Mouse (Mus musculus): ENCODE measurements around the gene Osbpl3. TPM values are rescaled to one million over a fixed set of nuclear protein-coding genes. Genes with fewer than 3 reads are reported as not detected.

Gene Osbpl3
- polyA plus RNA-seq, 1 experiment from 2014 or later: 4.1 TPM

DNA sequence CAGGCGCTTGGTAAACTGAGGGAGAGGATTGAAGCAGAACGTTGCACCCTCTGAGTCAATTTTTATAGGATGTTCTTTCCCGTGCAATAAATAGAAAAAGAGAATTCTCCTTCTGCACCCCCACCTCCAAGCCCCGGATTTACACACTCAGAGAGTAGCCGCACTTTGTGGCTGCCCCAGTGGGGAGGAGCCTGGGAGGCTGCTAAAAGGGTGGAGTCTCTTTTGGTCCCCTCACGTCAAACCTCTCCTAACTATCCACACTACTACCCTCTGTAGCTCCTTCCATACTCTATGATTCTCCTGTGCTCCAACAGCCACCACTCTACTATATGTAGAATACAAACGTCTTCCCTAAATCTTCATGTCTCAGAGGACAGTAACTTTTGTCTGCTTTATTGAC is 193.7 kb downstream of the Osbpl3 start:
- 0 out of 2 replicates have a peak overlapping the region, but pooled peaks have one; percentile 56 for H3K9ac ChIP-seq
- H3K4me3 ChIP-seq (ENCODE audit: low read depth, low read length): peak overlapping the region; percentile 48; the same call in 1 of the 2 replicates
- DNase-seq (no peak), ATAC-seq (ENCODE audit: insufficient read depth) (no peak)
- H3K9me3 ChIP-seq (ENCODE audit: low read depth, low read length): no peaks in the 10 kb centered on the region
- no peak overlapping the region for H3K27ac ChIP-seq (ENCODE audit: low read depth)
- no peaks in the 10 kb centered on the region for H3K27me3 ChIP-seq (ENCODE audit: insufficient read depth, low read length)
- no peaks in the 10 kb centered on the region for H3K4me1 ChIP-seq (ENCODE audit: insufficient read depth)
- H3K36me3 ChIP-seq (ENCODE audit: insufficient read depth): no peaks in the 10 kb centered on the region
- WGBS: 29% methylated on average over 7 of the region's 7 CpGs
- H3K4me2 ChIP-seq: peak overlapping the region; percentile 74
- no peak for TF ChIP-seq CTCF (IDR thresholded peaks at IDR 0.05; ENCODE audit: low read depth)

GRCm38 (mm10) chr6:50261922-50262261 is 194.1 kb downstream of the Osbpl3 start:
- Histone ChIP-seq H3K9me3 (ENCODE audit: low read depth, low read length) (no peaks in the 10 kb centered on the region), H3K27ac (ENCODE audit: low read depth) (no peak overlapping the region), H3K4me2 (peak overlapping the region; percentile 74), H3K9ac (peak overlapping the region; percentile 56), H3K4me1 (ENCODE audit: insufficient read depth) (no peaks in the 10 kb centered on the region), H3K27me3 (ENCODE audit: insufficient read depth, low read length) (no peaks in the 10 kb centered on the region), H3K36me3 (ENCODE audit: insufficient read depth) (no peaks in the 10 kb centered on the region), H3K4me3 (ENCODE audit: low read depth, low read length) (peak overlapping the region; percentile 48)
- ATAC-seq (ENCODE audit: insufficient read depth) (no peak; the same call in 1 of the 2 replicates), DNase-seq (no peak)
- WGBS: 2% methylated on average over 6 of the region's 6 CpGs
- no peak for TF ChIP-seq CTCF (IDR thresholded peaks at IDR 0.05; ENCODE audit: low read depth)

- ATAC-seq (ENCODE audit: insufficient read depth) (peak; percentile 90), DNase-seq (peak; percentile 88)
- TF ChIP-seq CTCF (IDR thresholded peaks at IDR 0.05; ENCODE audit: low read depth): no peak
- Histone ChIP-seq H3K4me2 (peak overlapping the region; percentile 74), H3K4me3 (ENCODE audit: low read depth, low read length) (peak overlapping the region; percentile 48), H3K27ac (ENCODE audit: low read depth) (no peak overlapping the region), H3K36me3 (ENCODE audit: insufficient read depth) (no peaks in the 10 kb centered on the region), H3K4me1 (ENCODE audit: insufficient read depth) (no peaks in the 10 kb centered on the region), H3K27me3 (ENCODE audit: insufficient read depth, low read length) (no peaks in the 10 kb centered on the region), H3K9me3 (ENCODE audit: low read depth, low read length) (no peaks in the 10 kb centered on the region), H3K9ac (peak overlapping the region; percentile 56)
- 3% methylated on average over 35 of the region's 35 CpGs for WGBS
Observed at GRCm38 (mm10) chr6:50261201-50261921, 194.6 kb downstream of the Osbpl3 start.

DNA sequence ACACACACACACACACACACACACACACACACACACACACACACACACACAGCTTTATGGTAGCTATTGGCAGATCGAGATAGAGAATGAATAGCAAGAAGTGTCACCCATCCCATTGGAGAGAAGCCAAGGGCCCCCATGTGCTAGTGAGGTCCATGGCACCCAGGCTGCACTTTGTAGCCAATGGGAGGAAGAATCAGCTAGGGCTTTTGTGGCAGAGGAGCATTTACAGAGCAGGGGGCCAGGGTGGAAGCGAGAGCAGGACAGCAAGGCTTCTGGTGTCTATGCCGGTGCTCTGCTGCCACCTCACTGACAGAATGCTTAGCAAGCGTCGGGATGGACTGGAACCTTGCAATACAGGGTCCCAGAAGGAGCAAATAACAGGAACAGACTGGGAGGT is 200.6 kb downstream of the Osbpl3 start:
- no peaks in the 10 kb centered on the region for H3K36me3 ChIP-seq (ENCODE audit: insufficient read depth)
- H3K9me3 ChIP-seq (ENCODE audit: low read depth, low read length): no peaks in the 10 kb centered on the region
- H3K9ac ChIP-seq: no peak overlapping the region
- WGBS: 45% methylated on average over 5 of the region's 5 CpGs
- H3K4me3 ChIP-seq (ENCODE audit: low read depth, low read length): no peak overlapping the region
- H3K27me3 ChIP-seq (ENCODE audit: insufficient read depth, low read length): no peaks in the 10 kb centered on the region
- peaks cover 5% of the 10 kb centered on the region for H3K4me1 ChIP-seq (ENCODE audit: insufficient read depth)
- ATAC-seq (ENCODE audit: insufficient read depth) (peak; percentile 14; the same call in 1 of the 2 replicates), DNase-seq (peak; percentile 3)
- no peak overlapping the region for H3K27ac ChIP-seq (ENCODE audit: low read depth)
- no peak for TF ChIP-seq CTCF (IDR thresholded peaks at IDR 0.05; ENCODE audit: low read depth)
- H3K4me2 ChIP-seq: no peak overlapping the region

- Histone ChIP-seq H3K27ac (ENCODE audit: low read depth) (0 out of 2 replicates have a peak overlapping the region, but pooled peaks have one; percentile 8), H3K4me3 (ENCODE audit: low read depth, low read length) (no peak overlapping the region; the same call in 1 of the 2 replicates), H3K9ac (no peak overlapping the region), H3K36me3 (ENCODE audit: insufficient read depth) (no peaks in the 10 kb centered on the region), H3K4me2 (peak overlapping the region; percentile 46), H3K9me3 (ENCODE audit: low read depth, low read length) (no peaks in the 10 kb centered on the region), H3K4me1 (ENCODE audit: insufficient read depth) (peaks cover 5% of the 10 kb centered on the region), H3K27me3 (ENCODE audit: insufficient read depth, low read length) (no peaks in the 10 kb centered on the region)
- 15% methylated on average over 10 of the region's 10 CpGs for WGBS
- ATAC-seq (ENCODE audit: insufficient read depth) (peak; percentile 47; the same call in 1 of the 2 replicates), DNase-seq (peak; percentile 83)
- no peak for TF ChIP-seq CTCF (IDR thresholded peaks at IDR 0.05; ENCODE audit: low read depth)
Observed at GRCm38 (mm10) chr6:50254723-50255184, 201.2 kb downstream of the Osbpl3 start.

GRCm38 (mm10) chr6:50252690-50253089 is 203.3 kb downstream of the Osbpl3 start:
- no peak overlapping the region for H3K27ac ChIP-seq (ENCODE audit: low read depth)
- DNase-seq (peak; percentile 22), ATAC-seq (ENCODE audit: insufficient read depth) (no peak)
- 41% methylated on average over 5 of the region's 5 CpGs for WGBS
- H3K4me3 ChIP-seq (ENCODE audit: low read depth, low read length): no peak overlapping the region
- no peak for TF ChIP-seq CTCF (IDR thresholded peaks at IDR 0.05; ENCODE audit: low read depth)
- peaks cover 5% of the 10 kb centered on the region for H3K4me1 ChIP-seq (ENCODE audit: insufficient read depth)
- H3K9me3 ChIP-seq (ENCODE audit: low read depth, low read length): no peaks in the 10 kb centered on the region
- H3K27me3 ChIP-seq (ENCODE audit: insufficient read depth, low read length): no peaks in the 10 kb centered on the region
- no peak overlapping the region for H3K4me2 ChIP-seq
- no peaks in the 10 kb centered on the region for H3K36me3 ChIP-seq (ENCODE audit: insufficient read depth)
- H3K9ac ChIP-seq: no peak overlapping the region

DNA sequence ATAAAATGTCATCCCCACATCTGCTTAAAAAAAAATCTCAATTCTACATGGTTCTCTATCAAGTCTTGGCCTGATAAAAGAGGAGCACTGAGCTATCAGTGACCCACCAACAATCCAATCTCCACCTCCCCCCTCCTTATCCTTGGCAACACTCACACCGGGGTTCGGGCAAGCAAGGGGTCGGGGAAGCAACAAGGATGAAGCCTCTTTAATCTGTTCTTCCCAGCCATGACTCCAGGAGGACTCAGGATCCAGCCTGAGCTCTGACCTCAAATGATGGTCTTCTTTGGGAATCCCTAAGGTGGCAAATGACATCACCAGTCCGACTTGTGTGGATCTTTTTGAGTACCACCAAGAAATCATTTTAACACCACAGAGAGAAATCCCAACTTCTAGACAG is 208.2 kb downstream of the Osbpl3 start:
- Histone ChIP-seq H3K9ac (no peak overlapping the region), H3K27ac (ENCODE audit: low read depth) (no peak overlapping the region), H3K4me2 (no peak overlapping the region), H3K9me3 (ENCODE audit: low read depth, low read length) (no peaks in the 10 kb centered on the region), H3K36me3 (ENCODE audit: insufficient read depth) (no peaks in the 10 kb centered on the region), H3K4me1 (ENCODE audit: insufficient read depth) (peaks cover 5% of the 10 kb centered on the region; the same call in 1 of the 2 replicates), H3K27me3 (ENCODE audit: insufficient read depth, low read length) (no peaks in the 10 kb centered on the region), H3K4me3 (ENCODE audit: low read depth, low read length) (no peak overlapping the region)
- no peak for DNase-seq
- TF ChIP-seq CTCF (IDR thresholded peaks at IDR 0.05; ENCODE audit: low read depth): no peak
- no peak for ATAC-seq (ENCODE audit: insufficient read depth)
- WGBS: 83% methylated on average over 4 of the region's 4 CpGs
